Mouse (Mus musculus): Measurements from ENCODE around the gene Npr2. TPM values are rescaled to one million over a fixed set of nuclear protein-coding genes. Genes with fewer than 3 reads are reported as not detected.

Gene Npr2
- polyA plus RNA-seq, 1 experiment from 2014 or later: 10.6 TPM

DNA sequence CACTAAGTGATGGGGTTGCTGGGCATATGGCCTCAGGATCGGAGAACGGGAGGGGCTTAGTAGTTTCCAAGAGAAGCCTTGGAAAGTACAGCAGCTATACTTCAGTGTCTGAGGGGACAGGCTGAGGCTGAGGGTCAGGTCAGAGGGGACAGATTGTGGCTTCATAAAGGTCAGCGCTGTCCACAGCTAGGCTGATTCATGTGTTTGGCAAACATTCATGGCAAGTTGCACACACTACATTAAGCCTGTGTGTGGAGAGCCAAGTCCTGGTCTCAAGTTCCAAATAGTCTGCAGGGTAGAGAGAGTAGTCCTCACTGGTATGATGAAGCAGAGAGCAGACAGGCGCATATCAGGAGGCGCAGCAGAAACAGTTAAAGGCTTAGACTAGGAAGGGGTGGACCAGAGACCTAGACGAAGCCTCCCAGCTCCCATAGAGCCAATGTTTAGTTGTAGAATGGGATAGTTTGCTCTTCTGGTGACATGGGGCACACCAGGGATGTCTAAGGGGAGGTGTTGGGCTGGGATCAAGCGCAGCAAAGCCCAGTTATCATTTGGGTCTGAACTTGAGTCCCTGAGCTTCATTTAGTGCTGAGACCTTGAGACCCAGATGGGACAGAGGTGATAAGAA lies 47.8 kb downstream of the Npr2 start:
- no peak overlapping the region for H3K27ac ChIP-seq
- H3K27me3 ChIP-seq: no peaks in the 10 kb centered on the region
- no peaks in the 10 kb centered on the region for H3K4me1 ChIP-seq
- no peak overlapping the region for H3K4me3 ChIP-seq
- H3K9ac ChIP-seq: no peak overlapping the region
- WGBS: 85% methylated on average over 7 of the region's 7 CpGs
- peak; percentile 10; the same call in 1 of the 2 replicates for ATAC-seq (ENCODE audit: borderline replicate concordance, extremely low read depth, low FRiP score, low TSS enrichment)
- peaks cover 12% of the 10 kb centered on the region; the same call in 1 of the 2 replicates for H3K36me3 ChIP-seq
- no peak overlapping the region for H3K4me2 ChIP-seq
- H3K9me3 ChIP-seq: no peaks in the 10 kb centered on the region

DNA sequence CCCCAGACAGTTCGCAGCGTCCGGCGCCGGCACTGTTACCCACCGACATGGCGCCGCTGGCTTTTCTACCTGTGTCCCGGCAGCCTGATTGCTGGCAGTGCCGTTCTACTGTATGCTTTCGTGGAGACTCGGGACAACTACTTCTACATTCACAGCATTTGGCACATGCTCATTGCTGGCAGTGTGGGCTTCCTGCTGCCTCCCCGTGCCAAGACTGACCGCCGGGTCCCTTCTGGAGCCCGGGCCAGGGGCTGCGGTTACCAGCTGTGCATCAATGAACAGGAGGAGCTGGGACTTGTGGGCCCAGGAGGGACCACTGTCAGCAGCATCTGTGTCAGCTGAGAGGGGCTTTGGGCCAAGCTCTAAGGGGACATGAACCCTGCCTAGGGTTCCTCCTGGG lies 58.3 kb downstream of the Npr2 start:
- ATAC-seq (ENCODE audit: borderline replicate concordance, extremely low read depth, low FRiP score, low TSS enrichment): no peak
- Histone ChIP-seq H3K36me3 (0 out of 2 replicates have a peak, but pooled peaks cover 9% of the 10 kb centered on the region), H3K27me3 (no peaks in the 10 kb centered on the region), H3K4me2 (no peak overlapping the region), H3K4me3 (no peak overlapping the region), H3K9ac (no peak overlapping the region), H3K4me1 (0 out of 2 replicates have a peak, but pooled peaks cover 5% of the 10 kb centered on the region), H3K9me3 (no peaks in the 10 kb centered on the region), H3K27ac (no peak overlapping the region)
- WGBS: 93% methylated on average over 17 of the region's 17 CpGs

DNA sequence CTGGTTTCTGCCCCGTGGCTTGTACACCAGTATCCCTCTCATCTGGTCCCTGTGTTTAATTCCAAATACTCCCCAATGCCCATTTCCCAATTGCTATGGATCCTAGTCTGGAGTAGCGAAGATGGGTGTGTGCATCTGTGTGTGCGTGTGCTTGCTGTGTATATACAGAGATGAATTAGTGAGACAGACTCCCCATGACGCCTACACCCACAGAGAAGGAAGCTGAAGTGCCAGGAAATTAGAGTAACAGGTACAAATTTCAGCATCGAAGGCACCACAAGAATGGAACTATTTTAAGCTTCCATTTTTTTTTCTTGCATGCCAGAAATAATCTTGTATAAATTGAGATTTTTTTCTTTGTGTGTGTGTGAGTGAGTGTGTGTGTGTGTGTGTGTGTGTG lies 59.3 kb downstream of the Npr2 start:
- H3K27ac ChIP-seq: no peak overlapping the region
- H3K36me3 ChIP-seq: 0 out of 2 replicates have a peak, but pooled peaks cover under 1% of the 10 kb centered on the region
- H3K4me1 ChIP-seq: 0 out of 2 replicates have a peak, but pooled peaks cover 9% of the 10 kb centered on the region
- H3K27me3 ChIP-seq: no peaks in the 10 kb centered on the region
- H3K4me3 ChIP-seq: no peak overlapping the region
- H3K9me3 ChIP-seq: no peaks in the 10 kb centered on the region
- H3K4me2 ChIP-seq: no peak overlapping the region
- 68% methylated on average over 5 of the region's 5 CpGs for WGBS
- no peak for ATAC-seq (ENCODE audit: borderline replicate concordance, extremely low read depth, low FRiP score, low TSS enrichment)
- no peak overlapping the region for H3K9ac ChIP-seq

DNA sequence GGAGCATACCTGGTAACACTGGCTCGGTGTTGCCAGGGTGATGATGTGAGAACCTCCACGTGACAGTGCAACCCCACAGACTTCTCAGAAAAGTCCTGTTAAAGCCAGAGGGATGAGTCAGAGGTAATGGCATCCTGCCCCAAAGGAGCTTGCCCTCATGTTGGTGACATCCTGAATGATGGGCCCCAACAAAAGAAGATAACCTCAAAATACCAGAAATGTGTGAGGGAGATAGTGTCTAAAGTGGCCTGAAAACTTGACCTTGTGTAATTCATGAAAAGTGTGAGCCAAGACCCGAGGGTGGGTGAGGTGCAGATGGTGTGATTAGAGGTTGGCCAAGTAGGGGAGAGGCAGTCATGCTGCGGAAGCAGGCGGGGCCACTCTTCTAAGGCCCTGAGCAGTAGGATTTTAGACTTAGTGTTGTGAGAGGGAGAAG lies 62.1 kb downstream of the Npr2 start:
- 0 out of 2 replicates have a peak, but pooled peaks have one; percentile 4 for ATAC-seq (ENCODE audit: borderline replicate concordance, extremely low read depth, low FRiP score, low TSS enrichment)
- Histone ChIP-seq H3K36me3 (no peaks in the 10 kb centered on the region), H3K4me2 (no peak overlapping the region), H3K9ac (no peak overlapping the region), H3K9me3 (no peaks in the 10 kb centered on the region), H3K4me1 (0 out of 2 replicates have a peak, but pooled peaks cover 9% of the 10 kb centered on the region), H3K27me3 (no peaks in the 10 kb centered on the region), H3K27ac (no peak overlapping the region), H3K4me3 (no peak overlapping the region)
- 53% methylated on average over 5 of the region's 5 CpGs for WGBS

DNA sequence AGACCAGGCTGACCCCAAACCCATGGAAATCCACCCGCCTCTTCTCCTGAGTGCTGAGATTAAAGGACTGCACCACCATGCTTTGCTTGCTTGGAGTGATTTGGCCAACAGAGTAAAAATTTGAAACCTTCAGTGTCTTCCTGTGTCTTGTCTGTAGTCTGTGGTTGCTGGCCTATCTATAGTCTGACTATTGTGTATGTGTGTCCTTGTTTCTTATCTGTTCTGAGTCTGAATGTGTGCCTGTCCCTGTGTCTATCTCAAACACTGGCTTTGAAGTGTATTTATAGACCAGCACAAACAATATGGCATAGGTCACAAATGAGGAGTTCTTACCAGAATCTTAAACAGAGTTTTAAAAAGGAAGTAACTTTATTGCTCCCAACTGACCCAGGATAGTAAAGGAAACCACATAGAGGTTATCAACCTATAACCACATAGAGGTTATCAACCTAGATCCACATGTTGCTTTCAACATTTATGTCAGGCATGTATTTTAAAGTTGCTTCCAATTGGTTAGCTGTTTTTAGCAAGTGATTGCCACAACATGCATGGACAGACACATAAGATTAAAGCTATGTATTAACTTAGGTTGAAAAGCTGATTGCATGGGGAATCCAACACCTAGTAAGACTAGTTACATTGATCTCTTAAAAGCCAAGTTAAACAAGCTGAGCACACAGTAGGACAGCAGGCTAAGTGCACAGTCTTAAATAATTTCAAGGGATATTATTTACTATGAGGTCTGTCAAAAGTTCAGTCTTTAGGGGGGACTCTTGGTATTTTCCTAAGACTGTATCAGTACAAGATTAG lies 62.9 kb downstream of the Npr2 start:
- Histone ChIP-seq H3K4me2 (no peak overlapping the region), H3K27ac (peak overlapping the region; percentile 16; the same call in 1 of the 2 replicates), H3K4me3 (no peak overlapping the region), H3K9ac (no peak overlapping the region), H3K36me3 (no peaks in the 10 kb centered on the region), H3K4me1 (0 out of 2 replicates have a peak, but pooled peaks cover 9% of the 10 kb centered on the region), H3K9me3 (no peaks in the 10 kb centered on the region), H3K27me3 (no peaks in the 10 kb centered on the region)
- 71% methylated on average over 1 of the region's 1 CpGs for WGBS
- ATAC-seq (ENCODE audit: borderline replicate concordance, extremely low read depth, low FRiP score, low TSS enrichment): no peak

DNA sequence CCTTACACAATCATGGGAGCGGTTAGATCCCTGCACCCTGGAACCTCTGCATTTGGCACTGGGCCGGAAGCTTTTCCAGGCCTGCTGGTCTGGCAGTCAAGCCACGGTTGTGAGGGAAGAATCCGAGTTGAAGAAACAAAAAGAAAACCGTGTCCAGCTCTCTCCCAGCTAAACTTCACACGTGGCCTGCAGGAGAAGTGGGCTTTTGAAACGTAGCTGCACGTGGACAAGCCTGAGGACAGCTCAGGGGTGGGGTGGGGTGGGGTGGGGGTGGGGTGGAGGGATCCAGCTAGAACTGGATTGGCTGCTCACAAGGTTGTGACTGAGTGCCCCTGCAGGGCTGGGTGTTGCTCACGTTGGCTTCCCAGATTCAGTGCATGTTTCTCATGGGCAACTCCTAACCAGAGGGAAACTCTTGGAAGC lies 63.5 kb downstream of the Npr2 start:
- Histone ChIP-seq H3K27ac (peak overlapping the region; percentile 16; the same call in 1 of the 2 replicates), H3K9ac (no peak overlapping the region), H3K27me3 (no peaks in the 10 kb centered on the region), H3K4me2 (no peak overlapping the region), H3K9me3 (no peaks in the 10 kb centered on the region), H3K36me3 (no peaks in the 10 kb centered on the region), H3K4me3 (no peak overlapping the region), H3K4me1 (0 out of 2 replicates have a peak, but pooled peaks cover 9% of the 10 kb centered on the region)
- 0 out of 2 replicates have a peak, but pooled peaks have one; percentile 66 for ATAC-seq (ENCODE audit: borderline replicate concordance, extremely low read depth, low FRiP score, low TSS enrichment)
- WGBS: 18% methylated on average over 9 of the region's 9 CpGs

DNA sequence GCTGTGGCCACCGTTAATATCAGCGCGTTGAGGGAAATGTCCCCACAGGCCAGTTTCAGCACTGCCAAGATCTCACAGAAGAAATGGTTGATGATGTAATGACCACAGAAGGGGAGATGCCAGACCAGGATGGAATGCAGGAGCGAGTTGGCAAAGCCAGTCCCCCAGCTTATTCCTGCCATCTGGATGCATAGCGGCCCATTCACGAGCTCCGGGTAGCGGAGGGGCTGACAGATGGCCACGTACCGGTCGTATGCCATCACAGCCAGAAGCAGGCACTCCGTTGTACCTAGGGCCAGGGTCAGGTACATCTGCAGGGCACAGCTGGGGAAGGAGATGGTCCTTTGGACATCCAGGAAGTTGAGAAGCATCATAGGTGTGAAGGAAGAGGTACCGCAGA lies 64.8 kb downstream of the Npr2 start:
- 90% methylated on average over 13 of the region's 13 CpGs for WGBS
- no peak overlapping the region for H3K4me3 ChIP-seq
- ATAC-seq (ENCODE audit: borderline replicate concordance, extremely low read depth, low FRiP score, low TSS enrichment): no peak
- no peaks in the 10 kb centered on the region for H3K36me3 ChIP-seq
- 0 out of 2 replicates have a peak, but pooled peaks cover 9% of the 10 kb centered on the region for H3K4me1 ChIP-seq
- H3K9ac ChIP-seq: no peak overlapping the region
- H3K4me2 ChIP-seq: no peak overlapping the region
- H3K27ac ChIP-seq: no peak overlapping the region
- H3K27me3 ChIP-seq: no peaks in the 10 kb centered on the region
- H3K9me3 ChIP-seq: no peaks in the 10 kb centered on the region

DNA sequence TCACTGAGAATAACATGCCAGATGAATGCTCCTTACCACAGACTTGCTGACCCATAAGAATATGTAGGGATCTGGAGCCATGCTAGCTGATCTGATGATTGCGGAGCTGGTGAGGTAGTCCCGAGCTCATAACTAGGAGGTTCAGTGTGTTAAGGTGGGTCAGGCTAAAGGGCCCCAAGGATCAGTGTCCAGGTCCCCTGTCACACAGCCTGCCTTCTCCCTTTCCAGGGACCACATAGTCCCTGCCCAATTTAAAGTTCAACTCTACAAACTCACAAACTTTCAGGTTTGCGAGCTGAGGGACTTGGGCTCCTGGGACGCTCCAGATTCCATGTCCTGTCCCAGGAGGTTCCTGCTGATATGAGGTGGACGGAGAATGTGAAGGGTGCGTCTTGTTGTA lies 69.0 kb downstream of the Npr2 start, which contains the start of gene Olfr70:
Olfr70 (minus strand) TSS at position 101 of the 400 bp plus-strand sequence.
- H3K27me3 ChIP-seq: no peaks in the 10 kb centered on the region
- ATAC-seq (ENCODE audit: borderline replicate concordance, extremely low read depth, low FRiP score, low TSS enrichment): no peak
- H3K36me3 ChIP-seq: no peaks in the 10 kb centered on the region
- 0 out of 2 replicates have a peak, but pooled peaks cover under 1% of the 10 kb centered on the region for H3K4me1 ChIP-seq
- H3K9me3 ChIP-seq: no peaks in the 10 kb centered on the region
- H3K4me3 ChIP-seq: no peak within 1 kb of the TSS
- WGBS: 85% methylated on average over 6 of the region's 6 CpGs
- no peak within 1 kb of the TSS for H3K27ac ChIP-seq
- no peak within 1 kb of the TSS for H3K4me2 ChIP-seq
- H3K9ac ChIP-seq: no peak within 1 kb of the TSS

Small RNA genes within 50 kb of the gene (microRNA-seq; reads per million reads assigned to microRNA genes)
- gene Gm25262: not detected

Other genes with a start within 250 kb of the Npr2 start
- gene Rusc2, start 250.0 kb upstream of the Npr2 start, polyA plus RNA-seq (2015; fragmentation: Nextera tagmentation; extraction: Ambion mirVana): 13.0 and 14.0 TPM in 2 replicates
- 0.14 and 0.25 TPM in 2 replicates for gene Fam166b, start 202.8 kb upstream of the Npr2 start, polyA plus RNA-seq (2015; fragmentation: Nextera tagmentation; extraction: Ambion mirVana)
- 8.3 and 8.5 TPM in 2 replicates for gene Tesk1, start 190.0 kb upstream of the Npr2 start, polyA plus RNA-seq (2015; fragmentation: Nextera tagmentation; extraction: Ambion mirVana)
- gene Cd72, start 177.3 kb upstream of the Npr2 start, polyA plus RNA-seq (2015; fragmentation: Nextera tagmentation; extraction: Ambion mirVana): 1.8 and 3.1 TPM in 2 replicates
- 0.14 and 1.2 TPM in 2 replicates for gene Sit1, start 148.2 kb upstream of the Npr2 start, polyA plus RNA-seq (2015; fragmentation: Nextera tagmentation; extraction: Ambion mirVana)
- 67.4 and 70.1 TPM in 2 replicates for gene Ccdc107, start 139.0 kb upstream of the Npr2 start, polyA plus RNA-seq (2015; fragmentation: Nextera tagmentation; extraction: Ambion mirVana)
- gene Arhgef39, start 132.2 kb upstream of the Npr2 start, polyA plus RNA-seq (2015; fragmentation: Nextera tagmentation; extraction: Ambion mirVana): 48.8 and 54.0 TPM in 2 replicates
- gene Car9, start 125.0 kb upstream of the Npr2 start, polyA plus RNA-seq (2015; fragmentation: Nextera tagmentation; extraction: Ambion mirVana): 4.7 and 6.1 TPM in 2 replicates
- 198 and 216 TPM in 2 replicates for gene Tpm2, start 108.2 kb upstream of the Npr2 start, polyA plus RNA-seq (2015; fragmentation: Nextera tagmentation; extraction: Ambion mirVana)
- 62.7 and 63.2 TPM in 2 replicates for gene Creb3, start 69.6 kb upstream of the Npr2 start, polyA plus RNA-seq (2015; fragmentation: Nextera tagmentation; extraction: Ambion mirVana)
- 97.9 and 98.2 TPM in 2 replicates for gene Tln1, start 69.2 kb upstream of the Npr2 start, polyA plus RNA-seq (2015; fragmentation: Nextera tagmentation; extraction: Ambion mirVana)
- gene Rgp1, start 53.2 kb upstream of the Npr2 start, polyA plus RNA-seq (2015; fragmentation: Nextera tagmentation; extraction: Ambion mirVana): 23.7 and 32.2 TPM in 2 replicates
- gene Gba2, start 53.1 kb upstream of the Npr2 start, polyA plus RNA-seq (2015; fragmentation: Nextera tagmentation; extraction: Ambion mirVana): 19.0 and 21.1 TPM in 2 replicates
- 0.77 and 1.5 TPM in 2 replicates for gene Msmp, start 47.4 kb upstream of the Npr2 start, polyA plus RNA-seq (2015; fragmentation: Nextera tagmentation; extraction: Ambion mirVana)
- gene Spag8, start 21.7 kb downstream of the Npr2 start, polyA plus RNA-seq (2015; fragmentation: Nextera tagmentation; extraction: Ambion mirVana): 3.9 TPM in 2 replicates
- gene Hint2, start 24.5 kb downstream of the Npr2 start, polyA plus RNA-seq (2015; fragmentation: Nextera tagmentation; extraction: Ambion mirVana): 110 and 114 TPM in 2 replicates
- gene Tmem8b, start 37.0 kb downstream of the Npr2 start, polyA plus RNA-seq (2015; fragmentation: Nextera tagmentation; extraction: Ambion mirVana): 4.2 and 4.9 TPM in 2 replicates
- gene Fam221b, start 37.2 kb downstream of the Npr2 start, polyA plus RNA-seq (2015; fragmentation: Nextera tagmentation; extraction: Ambion mirVana): 2.1 and 2.3 TPM in 2 replicates
- gene Olfr70, start 68.9 kb downstream of the Npr2 start, polyA plus RNA-seq (2015; fragmentation: Nextera tagmentation; extraction: Ambion mirVana): not detected in 2 replicates
- not detected in 2 replicates for gene Olfr71, start 78.3 kb downstream of the Npr2 start, polyA plus RNA-seq (2015; fragmentation: Nextera tagmentation; extraction: Ambion mirVana)
- 1.1 and 1.3 TPM in 2 replicates for gene Hrct1, start 95.3 kb downstream of the Npr2 start, polyA plus RNA-seq (2015; fragmentation: Nextera tagmentation; extraction: Ambion mirVana)
- gene Spaar, start 98.1 kb downstream of the Npr2 start, polyA plus RNA-seq (2015; fragmentation: Nextera tagmentation; extraction: Ambion mirVana): 0.48 and 0.62 TPM in 2 replicates
- not detected in 2 replicates for gene Olfr159, start 139.1 kb downstream of the Npr2 start, polyA plus RNA-seq (2015; fragmentation: Nextera tagmentation; extraction: Ambion mirVana)
- gene Olfr156, start 192.0 kb downstream of the Npr2 start, polyA plus RNA-seq (2015; fragmentation: Nextera tagmentation; extraction: Ambion mirVana): not detected in 2 replicates
- not detected in 2 replicates for gene Olfr157, start 208.3 kb downstream of the Npr2 start, polyA plus RNA-seq (2015; fragmentation: Nextera tagmentation; extraction: Ambion mirVana)
- not detected in 2 replicates for gene Olfr155, start 219.6 kb downstream of the Npr2 start, polyA plus RNA-seq (2015; fragmentation: Nextera tagmentation; extraction: Ambion mirVana)
- gene Reck, start 243.6 kb downstream of the Npr2 start, polyA plus RNA-seq (2015; fragmentation: Nextera tagmentation; extraction: Ambion mirVana): 23.0 and 23.2 TPM in 2 replicates

All from lung, embryonic 15.5 days (tissue).